Mouse (Mus musculus): ENCODE data around the gene H2-DMb2. TPM values are rescaled to one million over a fixed set of nuclear protein-coding genes. Genes with fewer than 3 reads are reported as not detected.

The H2-DMb2 gene
- 1 to 10 TPM; 1.0 to 1.1 TPM for total RNA-seq (2021)
- long read RNA-seq, experiment 1 = 0 reads
- long read RNA-seq, experiment 2, partial matches to known transcripts = 0 of 1 reads
- long read RNA-seq, experiment 2, other reads (novel, unspliced or antisense) = 0 of 1 reads

- intact Hi-C loops (cut with DNase I) = no loop called here
- peak; percentile 37 to 60 for DNase-seq (ENCODE audit: low spot score in 2 of 2)
These were observed at the start of gene H2-DMb2 for GRCm38 (mm10) chr17:34143033-34143432. Gene H2-DMb2 (plus strand): TSS chr17:34143307.

- DNase-seq (ENCODE audit: low spot score in 2 of 2) = no peak
- intact Hi-C loops (cut with DNase I) = no loop called here
These were observed 48.6 kb upstream of the H2-DMb2 start for GRCm38 (mm10) chr17:34094283-34095035.

DNA sequence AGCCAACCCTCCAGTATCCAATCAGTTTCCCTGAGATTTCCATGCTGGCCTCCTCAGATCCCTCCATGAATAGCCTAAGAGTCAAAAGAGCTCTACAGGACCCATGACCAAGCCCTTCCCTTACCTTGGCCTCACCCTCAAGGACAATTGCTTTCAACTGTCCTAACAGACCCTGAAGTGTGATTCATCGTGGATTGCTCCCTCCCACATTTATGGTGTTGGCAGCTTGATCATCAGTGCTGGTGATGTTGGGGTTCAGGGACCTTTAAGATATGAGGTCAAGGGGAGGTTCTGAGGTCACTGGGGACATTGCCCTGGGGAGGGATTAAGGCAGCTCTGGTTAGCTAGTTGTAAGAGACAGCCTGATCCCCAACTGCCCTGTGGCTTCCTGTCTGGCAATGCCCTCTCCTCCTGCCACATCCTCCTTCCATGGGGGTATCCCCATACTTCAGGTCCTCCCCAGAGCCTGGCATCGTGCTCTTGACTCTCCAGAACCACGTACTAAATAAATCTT is 46.6 kb upstream of the H2-DMb2 start:
- intact Hi-C loops (cut with DNase I) = no loop called here
- DNase-seq (ENCODE audit: low spot score in 2 of 2) = no peak

- intact Hi-C loops (cut with DNase I) = no loop called here
These were observed 45.8 kb upstream of the H2-DMb2 start for GRCm38 (mm10) chr17:34097272-34097671.

DNA sequence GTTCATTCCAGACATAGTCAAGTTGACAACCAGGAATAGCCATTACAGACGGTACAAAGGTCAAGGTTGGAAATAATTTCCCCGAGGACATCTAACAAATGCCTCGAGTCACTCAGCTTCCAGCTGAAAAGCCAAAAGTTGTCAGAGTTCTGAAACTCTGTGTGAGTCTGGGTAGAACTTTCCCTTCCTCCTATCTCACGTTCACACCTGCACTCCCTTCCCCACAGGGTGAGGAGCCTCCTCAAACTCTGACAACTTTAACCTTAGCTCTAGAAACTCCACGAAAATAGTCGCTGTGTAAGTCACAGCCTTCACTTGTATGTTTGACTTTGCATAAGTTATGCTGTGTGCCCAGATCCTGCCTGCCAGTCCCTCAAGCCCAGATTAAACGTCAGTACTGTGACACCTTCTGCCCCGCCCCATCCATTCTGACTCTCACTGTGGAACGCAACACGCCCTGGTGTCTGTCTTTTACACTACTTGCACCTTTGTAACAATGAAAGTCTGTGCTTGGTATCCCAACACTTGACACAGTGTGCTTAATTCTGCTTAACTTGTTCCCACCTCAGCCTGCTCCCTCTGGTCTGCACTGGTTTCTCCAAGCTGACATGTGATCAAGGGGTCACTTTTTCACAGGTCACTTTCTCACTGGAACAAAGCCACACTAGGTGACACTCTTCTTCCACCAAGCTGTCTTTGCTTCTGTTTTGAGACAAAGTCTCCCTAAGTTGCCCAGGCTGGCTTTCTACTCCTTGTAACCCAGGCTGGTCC is 44.2 kb upstream of the H2-DMb2 start:
- DNase-seq (ENCODE audit: low spot score in 2 of 2) = no peak
- intact Hi-C loops (cut with DNase I) = no loop called here

More at GRCm38 (mm10) chr17:34097272-34097671, 45.8 kb upstream of the H2-DMb2 start:
- no peak for DNase-seq (ENCODE audit: low spot score in 2 of 2)

- DNase-seq (ENCODE audit: low spot score in 2 of 2) = no peak
- intact Hi-C loops (cut with DNase I) = no loop called here
These were observed 43.6 kb upstream of the H2-DMb2 start for GRCm38 (mm10) chr17:34099531-34099930.

GRCm38 (mm10) chr17:34101185-34101584 is 41.9 kb upstream of the H2-DMb2 start:
- no peak for DNase-seq (ENCODE audit: low spot score in 2 of 2)
- intact Hi-C loops (cut with DNase I) = loop anchor here (2.0 to 10.0 kb wide), 2 partner anchors 68 to 134 kb away; partner anchors contain the start of gene H2-Ob

- intact Hi-C loops (cut with DNase I) = loop anchor here (2.0 to 10.0 kb wide), 2 partner anchors 67 to 133 kb away; partner anchors contain the start of gene H2-Ob
- DNase-seq (ENCODE audit: low spot score in 2 of 2) = peak; percentile 94 to 95
These were observed 41.5 kb upstream of the H2-DMb2 start for GRCm38 (mm10) chr17:34101604-34102032.

- DNase-seq (ENCODE audit: low spot score in 2 of 2) = no peak
- intact Hi-C loops (cut with DNase I) = loop anchor here (10.0 kb wide), 1 partner anchor 132 kb away; the partner anchor contains the start of gene H2-Ob
These were observed 40.3 kb upstream of the H2-DMb2 start for GRCm38 (mm10) chr17:34102831-34103230.

- intact Hi-C loops (cut with DNase I) = loop anchor here (10.0 kb wide), 1 partner anchor 130 kb away; the partner anchor contains the start of gene H2-Ob
- no peak for DNase-seq (ENCODE audit: low spot score in 2 of 2)
These were observed 38.3 kb upstream of the H2-DMb2 start for GRCm38 (mm10) chr17:34104804-34105203.

- DNase-seq (ENCODE audit: low spot score in 2 of 2) = no peak
- intact Hi-C loops (cut with DNase I) = loop anchor here (10.0 kb wide), 1 partner anchor 128 kb away; the partner anchor contains the start of gene H2-Ob
These were observed 36.6 kb upstream of the H2-DMb2 start for GRCm38 (mm10) chr17:34106555-34106954.

DNA sequence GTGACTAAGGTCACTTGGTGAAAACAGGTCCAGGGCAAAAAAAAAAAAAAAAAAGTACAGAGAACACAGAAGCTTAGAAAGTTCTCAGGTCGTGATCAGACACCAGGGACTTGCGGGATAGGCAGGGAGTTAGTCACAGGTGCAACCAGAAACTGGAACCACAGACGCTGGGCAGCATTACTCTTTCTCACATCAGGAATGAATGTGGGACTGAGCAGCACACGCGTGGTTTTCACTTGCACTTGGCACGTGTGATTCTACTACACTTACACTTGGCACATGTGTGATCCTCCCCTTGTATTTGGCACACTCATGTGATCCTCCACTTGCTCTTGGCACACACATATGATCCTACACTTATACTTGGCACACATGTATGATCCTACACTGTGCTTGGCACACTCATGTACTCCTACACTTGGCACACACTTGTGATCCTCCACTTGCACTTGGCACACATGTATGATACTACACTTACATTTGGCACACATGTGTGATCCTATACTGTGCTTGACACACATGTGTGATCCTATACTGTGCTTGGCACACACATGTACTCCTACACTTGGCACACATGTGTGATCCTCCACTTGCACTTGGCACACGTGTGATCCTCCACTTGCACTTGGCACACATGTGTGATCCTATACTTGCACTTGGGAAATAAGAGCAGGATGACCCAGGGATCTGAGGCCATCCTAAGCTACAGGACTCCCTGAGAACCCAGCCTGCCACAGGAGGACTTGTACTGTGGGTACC is 35.8 kb upstream of the H2-DMb2 start:
- DNase-seq (ENCODE audit: low spot score in 2 of 2) = no peak
- intact Hi-C loops (cut with DNase I) = loop anchor here (10.0 kb wide), 1 partner anchor 128 kb away; the partner anchor contains the start of gene H2-Ob

- intact Hi-C loops (cut with DNase I) = loop anchor here (10.0 kb wide), 1 partner anchor 126 kb away; the partner anchor contains the start of gene H2-Ob
- DNase-seq (ENCODE audit: low spot score in 2 of 2) = no peak
These were observed 34.6 kb upstream of the H2-DMb2 start for GRCm38 (mm10) chr17:34108460-34108859.

- DNase-seq (ENCODE audit: low spot score in 2 of 2) = peak in 1 of 2 experiments; percentile 49
- intact Hi-C loops (cut with DNase I) = loop anchor here (10.0 kb wide), 1 partner anchor 126 kb away; the partner anchor contains the start of gene H2-Ob
These were observed 33.9 kb upstream of the H2-DMb2 start for GRCm38 (mm10) chr17:34109038-34109805.

GRCm38 (mm10) chr17:34109806-34110195 is 33.3 kb upstream of the H2-DMb2 start:
- DNase-seq (ENCODE audit: low spot score in 2 of 2) = no peak
- intact Hi-C loops (cut with DNase I) = loop anchor here (10.0 kb wide), 1 partner anchor 125 kb away; the partner anchor contains the start of gene H2-Ob

- intact Hi-C loops (cut with DNase I) = no loop called here
- DNase-seq (ENCODE audit: low spot score in 2 of 2) = no peak
These were observed 32.8 kb upstream of the H2-DMb2 start for GRCm38 (mm10) chr17:34110309-34110708.

DNA sequence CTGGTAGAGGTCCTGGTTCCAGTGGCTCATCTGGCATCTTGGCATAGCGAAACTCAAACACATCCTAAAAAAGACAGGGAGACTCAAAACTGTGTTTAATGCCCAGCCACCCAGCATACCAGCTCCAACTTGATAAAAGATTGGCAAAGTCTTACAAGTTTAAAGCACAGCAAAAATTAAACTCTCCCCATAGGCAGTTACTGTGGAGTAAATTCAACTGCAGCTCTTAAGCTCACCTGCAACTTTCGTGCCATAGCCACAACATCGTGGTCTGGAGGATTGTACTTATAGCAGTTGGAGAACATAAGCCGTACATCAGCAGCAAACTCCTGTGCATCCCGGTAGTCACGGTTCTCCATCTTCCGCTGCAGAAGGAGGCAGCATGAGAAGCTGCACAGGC is 29.0 kb upstream of the H2-DMb2 start:
- intact Hi-C loops (cut with DNase I) = no loop called here
- DNase-seq (ENCODE audit: low spot score in 2 of 2) = no peak

Data from left cerebral cortex, postnatal 14 days (tissue).